Mouse (Mus musculus) liver, adult 2 months (tissue): ENCODE data around the gene Gm21887.
"Not testable (repeated sequence)": the region's sequence is repeated elsewhere in the genome, so short reads cannot be mapped to it uniquely, and the experiment has no call there.

Experiments used
- CTCF ChIP-seq: fragments of 200-500 bp; IDR thresholded peaks from 2 replicates; pipeline ENCODE4 v1.5.1; 2011; ENCODE audit warnings: low read depth, low read length, control low read depth
- POLR2A ChIP-seq: fragments of 200-500 bp; IDR thresholded peaks from 2 replicates; pipeline ENCODE4 v1.6.1; 2011; ENCODE audit warnings: low read length, control low read depth; ENCODE audit not compliant: insufficient read depth; ENCODE audit errors: extremely low read depth

DNA sequence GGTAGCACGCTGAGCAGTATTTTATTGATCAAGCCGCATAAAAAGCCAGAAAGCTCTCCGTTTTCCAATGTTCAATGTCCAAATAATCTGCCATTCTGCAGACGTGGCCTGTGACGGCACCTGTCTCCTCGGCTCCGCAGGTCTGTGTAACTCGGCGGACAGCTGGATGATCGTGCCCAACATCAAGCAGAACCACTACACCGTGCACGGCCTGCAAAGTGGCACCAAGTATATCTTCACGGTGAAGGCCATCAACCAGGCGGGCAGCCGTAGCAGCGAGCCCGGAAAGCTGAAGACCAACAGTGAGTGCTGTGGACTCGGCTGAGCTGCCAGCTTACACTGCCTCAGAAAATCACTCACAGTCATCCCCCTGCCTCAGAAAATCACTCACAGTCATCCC is 23.7 kb upstream of the Gm21887 start:
- not testable (repeated sequence) for TF ChIP-seq CTCF, POLR2A
